Mouse (Mus musculus): ENCODE measurements around the gene Nod1. TPM values are rescaled to one million over a fixed set of nuclear protein-coding genes. Genes with fewer than 3 reads are reported as not detected.

The Nod1 gene
- polyA plus RNA-seq, 1 experiment: 1.5 TPM

DNA sequence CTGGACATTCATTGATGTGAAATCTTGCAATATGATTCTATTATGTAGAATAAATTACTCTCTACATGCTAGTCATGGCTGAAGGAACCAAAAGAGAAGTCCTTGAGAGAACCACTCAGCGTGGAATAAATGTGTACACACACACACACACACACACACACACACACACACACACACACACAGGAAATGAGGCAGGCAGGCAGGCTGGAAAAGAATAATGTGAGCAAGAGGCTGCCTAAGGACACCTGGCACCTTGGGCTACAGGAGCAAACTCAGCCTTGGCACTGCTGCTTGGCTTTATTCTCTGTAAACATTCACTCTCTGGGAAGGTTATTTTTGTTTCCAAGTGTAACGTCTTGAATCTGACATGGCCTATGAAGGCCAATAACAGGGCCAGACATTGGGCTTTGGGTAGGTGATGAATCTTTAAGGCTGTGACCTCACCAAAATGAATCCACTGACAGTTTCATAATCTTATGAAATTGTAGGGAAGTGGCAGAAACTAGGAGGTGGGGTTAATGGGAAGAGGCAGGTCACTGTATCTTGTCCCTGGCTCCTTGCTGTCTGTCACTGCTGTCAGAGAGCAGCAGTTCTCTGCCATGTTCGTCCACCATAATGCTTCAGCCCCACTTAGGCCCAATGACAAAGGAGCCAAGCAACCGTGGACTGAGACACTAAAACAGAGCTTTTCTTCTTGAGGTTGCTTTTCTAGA, 26.0 kb downstream of the Nod1 start:
- Histone ChIP-seq H3K4me1 (peaks cover 12% of the 10 kb centered on the region), H3K9me3 (peaks cover 16% of the 10 kb centered on the region; the same call in 1 of the 2 replicates), H3K36me3 (replicated peaks; ENCODE audit: low read length) (peaks cover 3% of the 10 kb centered on the region), H3K4me3 (replicated peaks) (no peak overlapping the region), H3K27me3 (replicated peaks) (peaks cover 53% of the 10 kb centered on the region)
- TF ChIP-seq FLI1 (IDR thresholded peaks at IDR 0.05; ENCODE audit: low read length) (no peak), GATA1 (IDR thresholded peaks at IDR 0.05; ENCODE audit: borderline replicate concordance, low read length) (no peak)

DNA sequence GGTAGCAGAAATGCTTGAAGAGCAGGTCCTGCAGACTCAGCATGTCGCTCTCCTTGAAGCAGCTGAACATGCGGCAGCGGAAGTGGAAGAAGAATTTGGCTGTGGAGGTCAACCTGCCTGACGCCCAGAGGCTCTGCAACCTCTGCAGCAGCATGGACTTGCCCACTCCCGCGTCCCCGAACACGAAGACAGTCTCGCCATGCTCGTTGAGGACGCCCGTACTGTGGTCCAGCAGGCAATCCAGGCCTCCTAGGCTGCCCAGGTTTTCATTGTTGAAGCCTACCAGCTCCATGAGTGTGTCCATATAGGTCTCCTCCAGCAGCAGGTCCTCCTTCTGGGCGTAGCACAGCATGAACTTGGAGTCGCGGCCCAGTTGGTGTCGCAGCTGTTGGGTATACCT, 27.9 kb downstream of the Nod1 start:
- peaks cover 71% of the 10 kb centered on the region for H3K27me3 ChIP-seq (replicated peaks)
- H3K36me3 ChIP-seq (replicated peaks; ENCODE audit: low read length): peaks cover 3% of the 10 kb centered on the region
- H3K4me3 ChIP-seq (replicated peaks): no peak overlapping the region
- TF ChIP-seq FLI1 (IDR thresholded peaks at IDR 0.05; ENCODE audit: low read length): no peak
- H3K4me1 ChIP-seq: peaks cover 25% of the 10 kb centered on the region
- peaks cover 16% of the 10 kb centered on the region; the same call in 1 of the 2 replicates for H3K9me3 ChIP-seq

DNA sequence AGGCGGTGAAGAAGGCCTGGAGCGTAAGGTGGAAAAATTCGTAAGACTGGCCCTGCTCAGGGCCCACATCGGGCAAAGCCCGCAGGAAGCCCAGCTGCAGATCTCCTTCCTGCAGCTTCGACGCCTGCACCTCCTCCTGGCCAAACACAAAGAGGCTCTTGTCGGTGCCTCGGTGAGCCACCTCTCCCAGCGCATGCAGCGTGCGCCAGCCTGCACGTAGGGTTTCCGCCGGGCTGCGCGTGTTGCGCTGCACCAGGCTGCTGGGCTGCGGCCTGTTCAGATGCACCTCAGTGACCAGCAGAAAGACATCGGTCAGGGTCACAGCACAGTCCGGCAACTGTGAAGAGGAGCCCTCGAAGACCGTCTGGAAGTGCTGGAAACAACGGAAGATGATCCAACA, 28.7 kb downstream of the Nod1 start:
- TF ChIP-seq GATA1 (IDR thresholded peaks at IDR 0.05; ENCODE audit: borderline replicate concordance, low read length) (no peak), FLI1 (IDR thresholded peaks at IDR 0.05; ENCODE audit: low read length) (no peak)
- Histone ChIP-seq H3K27me3 (replicated peaks) (peaks cover 74% of the 10 kb centered on the region), H3K4me3 (replicated peaks) (no peak overlapping the region), H3K36me3 (replicated peaks; ENCODE audit: low read length) (peaks cover 3% of the 10 kb centered on the region), H3K4me1 (peaks cover 30% of the 10 kb centered on the region), H3K9me3 (peaks cover 16% of the 10 kb centered on the region; the same call in 1 of the 2 replicates)

DNA sequence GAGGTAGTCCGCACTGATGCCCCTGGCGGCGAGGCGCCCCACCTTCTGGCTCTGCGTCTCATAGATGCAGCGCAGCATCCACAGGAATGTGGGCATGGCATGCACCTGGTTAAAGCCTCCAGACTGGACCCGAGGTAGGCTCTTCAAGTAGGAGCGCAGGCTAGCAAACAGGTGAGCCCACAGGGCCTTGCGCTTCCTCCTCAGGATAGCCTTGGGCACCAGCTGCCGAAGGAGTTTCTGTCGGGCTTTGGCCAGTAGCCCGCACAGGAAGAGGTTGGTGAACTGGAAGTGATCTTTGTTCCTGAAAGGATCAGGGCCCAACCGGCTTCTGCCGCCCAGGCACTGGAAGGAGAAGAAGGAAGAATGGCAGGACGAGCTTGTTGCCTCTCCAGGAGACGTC, 29.1 kb downstream of the Nod1 start:
- TF ChIP-seq FLI1 (IDR thresholded peaks at IDR 0.05; ENCODE audit: low read length) (no peak), GATA1 (IDR thresholded peaks at IDR 0.05; ENCODE audit: borderline replicate concordance, low read length) (no peak)
- Histone ChIP-seq H3K4me3 (replicated peaks) (no peak overlapping the region), H3K36me3 (replicated peaks; ENCODE audit: low read length) (peaks cover 3% of the 10 kb centered on the region), H3K27me3 (replicated peaks) (peaks cover 78% of the 10 kb centered on the region), H3K9me3 (peaks cover 16% of the 10 kb centered on the region; the same call in 1 of the 2 replicates), H3K4me1 (peaks cover 26% of the 10 kb centered on the region)

DNA sequence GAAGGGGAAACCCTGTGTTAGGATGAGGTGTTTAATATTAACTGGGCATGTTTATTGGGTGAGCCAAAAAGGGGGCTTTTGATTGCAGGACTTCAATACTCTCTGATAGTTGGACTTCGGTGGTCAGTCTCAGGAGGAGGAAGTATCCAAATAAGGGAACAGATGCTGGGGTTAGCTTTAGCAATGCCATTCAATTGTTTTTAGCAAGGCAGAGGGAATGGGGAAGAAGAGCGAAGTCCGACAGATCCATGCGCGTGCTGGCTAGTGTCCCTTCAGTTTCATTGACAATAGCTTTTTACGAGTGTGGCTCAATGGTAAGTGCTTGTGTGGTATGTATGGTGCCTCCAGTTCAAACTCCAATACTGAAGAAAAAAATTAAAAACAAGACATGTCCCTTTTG, 31.3 kb downstream of the Nod1 start:
- Histone ChIP-seq H3K4me1 (peaks cover 30% of the 10 kb centered on the region), H3K36me3 (replicated peaks; ENCODE audit: low read length) (peaks cover 3% of the 10 kb centered on the region), H3K4me3 (replicated peaks) (no peak overlapping the region), H3K9me3 (peaks cover 16% of the 10 kb centered on the region; the same call in 1 of the 2 replicates), H3K27me3 (replicated peaks) (peaks cover 84% of the 10 kb centered on the region)
- TF ChIP-seq GATA1 (IDR thresholded peaks at IDR 0.05; ENCODE audit: borderline replicate concordance, low read length): no peak
- TF ChIP-seq FLI1 (IDR thresholded peaks at IDR 0.05; ENCODE audit: low read length): no peak

DNA sequence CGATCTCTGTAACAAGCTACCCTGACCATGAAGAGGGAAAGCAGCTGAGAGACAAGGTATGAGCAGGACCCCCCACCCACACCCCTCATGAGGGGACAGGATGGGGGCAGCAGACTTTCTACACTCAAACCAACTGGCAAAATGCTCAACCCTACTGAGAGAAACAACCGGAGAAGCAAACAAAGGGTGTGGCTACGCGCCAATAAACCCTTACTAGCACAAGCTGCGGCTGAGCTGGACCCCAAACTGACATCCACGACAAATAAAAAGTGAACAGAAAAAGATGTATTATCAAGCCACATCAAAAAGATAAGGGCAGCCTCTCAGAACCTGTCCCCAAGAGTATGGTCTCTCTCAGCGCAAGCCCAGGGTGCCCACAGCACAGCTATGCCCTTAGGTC, 32.3 kb downstream of the Nod1 start:
- peaks cover 82% of the 10 kb centered on the region for H3K27me3 ChIP-seq (replicated peaks)
- H3K4me3 ChIP-seq (replicated peaks): no peak overlapping the region
- peaks cover 36% of the 10 kb centered on the region for H3K4me1 ChIP-seq
- TF ChIP-seq GATA1 (IDR thresholded peaks at IDR 0.05; ENCODE audit: borderline replicate concordance, low read length) (no peak), FLI1 (IDR thresholded peaks at IDR 0.05; ENCODE audit: low read length) (no peak)
- peaks cover 3% of the 10 kb centered on the region for H3K36me3 ChIP-seq (replicated peaks; ENCODE audit: low read length)
- H3K9me3 ChIP-seq: peaks cover 19% of the 10 kb centered on the region; the same call in 1 of the 2 replicates

DNA sequence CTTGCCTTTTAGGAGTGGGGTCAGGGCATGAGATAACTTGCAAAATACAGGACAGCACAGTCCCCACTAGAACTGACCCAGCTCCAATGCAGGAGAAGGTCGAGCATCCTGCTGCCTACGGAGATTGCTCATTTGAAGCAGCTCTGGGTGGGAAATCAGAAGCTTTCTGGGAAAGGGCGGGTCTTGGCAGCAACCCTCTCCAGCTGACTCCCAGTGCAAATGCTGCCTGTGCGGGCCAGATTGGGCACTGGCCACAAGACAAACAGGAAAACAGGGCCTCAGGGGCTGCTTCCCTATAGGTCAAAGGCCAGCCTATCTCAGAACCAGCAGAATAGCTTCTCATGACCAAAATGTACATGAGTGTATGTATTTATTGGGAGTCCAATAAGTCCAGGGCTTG, 32.8 kb downstream of the Nod1 start:
- Histone ChIP-seq H3K4me1 (peaks cover 37% of the 10 kb centered on the region), H3K4me3 (replicated peaks) (peak overlapping the region; percentile 46), H3K9me3 (peaks cover 23% of the 10 kb centered on the region; the same call in 1 of the 2 replicates), H3K27me3 (replicated peaks) (peaks cover 78% of the 10 kb centered on the region), H3K36me3 (replicated peaks; ENCODE audit: low read length) (peaks cover 3% of the 10 kb centered on the region)
- TF ChIP-seq GATA1 (IDR thresholded peaks at IDR 0.05; ENCODE audit: borderline replicate concordance, low read length) (no peak), FLI1 (IDR thresholded peaks at IDR 0.05; ENCODE audit: low read length) (no peak)

GRCm38 (mm10) chr6:54936496-54936895, 35.9 kb downstream of the Nod1 start:
- H3K9me3 ChIP-seq: peaks cover 11% of the 10 kb centered on the region
- no peak overlapping the region for H3K4me3 ChIP-seq (replicated peaks)
- H3K27me3 ChIP-seq (replicated peaks): peaks cover 62% of the 10 kb centered on the region
- no peak for TF ChIP-seq FLI1 (IDR thresholded peaks at IDR 0.05; ENCODE audit: low read length)
- no peak for TF ChIP-seq GATA1 (IDR thresholded peaks at IDR 0.05; ENCODE audit: borderline replicate concordance, low read length)
- no peaks in the 10 kb centered on the region for H3K36me3 ChIP-seq (replicated peaks; ENCODE audit: low read length)
- H3K4me1 ChIP-seq: peaks cover 50% of the 10 kb centered on the region

DNA sequence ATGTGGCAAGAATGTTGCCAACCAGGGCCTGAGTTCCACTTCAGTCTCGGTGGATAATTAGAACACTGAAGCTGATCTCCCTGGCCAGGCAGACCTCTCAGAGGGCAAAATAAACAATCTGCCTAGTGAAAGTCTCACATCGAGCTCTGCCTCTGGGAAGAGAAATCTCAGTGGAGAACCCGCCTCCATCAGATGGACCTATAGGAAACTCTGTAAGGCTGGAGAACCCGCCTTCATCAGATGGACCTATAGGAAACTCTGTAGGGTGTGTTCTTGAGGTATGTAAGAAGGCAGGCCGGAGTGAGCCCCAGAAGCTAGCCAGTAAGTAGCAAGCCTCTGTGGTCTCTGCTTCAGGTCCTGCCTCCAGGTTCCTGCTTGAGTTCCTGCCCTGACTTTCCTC, 37.5 kb downstream of the Nod1 start:
- TF ChIP-seq GATA1 (IDR thresholded peaks at IDR 0.05; ENCODE audit: borderline replicate concordance, low read length) (no peak), FLI1 (IDR thresholded peaks at IDR 0.05; ENCODE audit: low read length) (no peak)
- Histone ChIP-seq H3K9me3 (peaks cover 20% of the 10 kb centered on the region), H3K4me3 (replicated peaks) (no peak overlapping the region), H3K36me3 (replicated peaks; ENCODE audit: low read length) (peaks cover 3% of the 10 kb centered on the region), H3K27me3 (replicated peaks) (peaks cover 58% of the 10 kb centered on the region), H3K4me1 (peaks cover 44% of the 10 kb centered on the region)

DNA sequence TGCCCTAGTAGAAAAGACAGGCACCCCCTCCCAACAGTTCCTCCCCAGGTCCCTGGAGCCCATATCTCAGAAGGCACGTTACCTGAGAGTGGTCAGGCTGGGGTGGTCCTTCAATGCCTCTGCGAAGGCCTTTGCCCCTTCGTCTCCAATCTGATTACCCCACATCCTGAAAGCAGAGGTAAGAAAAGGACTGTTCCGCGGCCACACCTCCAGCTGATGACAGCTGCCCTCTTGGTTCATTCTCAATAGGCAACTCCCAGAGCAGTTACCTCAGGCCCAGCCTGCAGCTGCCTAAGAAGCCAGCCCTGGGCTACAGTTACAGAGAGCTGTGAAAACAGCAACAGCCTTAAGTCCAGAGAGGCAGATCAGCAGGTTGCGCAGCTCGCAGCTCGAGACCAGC, 38.1 kb downstream of the Nod1 start:
- Histone ChIP-seq H3K36me3 (replicated peaks; ENCODE audit: low read length) (peaks cover 3% of the 10 kb centered on the region), H3K27me3 (replicated peaks) (peaks cover 56% of the 10 kb centered on the region), H3K9me3 (peaks cover 20% of the 10 kb centered on the region), H3K4me1 (peaks cover 42% of the 10 kb centered on the region), H3K4me3 (replicated peaks) (no peak overlapping the region)
- no peak for TF ChIP-seq GATA1 (IDR thresholded peaks at IDR 0.05; ENCODE audit: borderline replicate concordance, low read length)
- TF ChIP-seq FLI1 (IDR thresholded peaks at IDR 0.05; ENCODE audit: low read length): no peak

Data from megakaryocyte, embryonic 14.5 days (primary cell).